Mouse (Mus musculus) stomach, embryonic 15.5 days (tissue): ENCODE measurements around the gene Plod2. TPM values are rescaled to one million over a fixed set of nuclear protein-coding genes. Genes with fewer than 3 reads are reported as not detected.

Experiments used
- ATAC-seq: fragments of 200-750 bp; cut with Nextera tagmentation; 2 replicates; pipeline ENCODE4 v1.8.0; 2017; ENCODE audit warnings: low read depth, moderate number of reproducible peaks, moderate TSS enrichment; ENCODE audit not compliant: insufficient read depth, low FRiP score
- H3K27ac ChIP-seq: fragments of 300-500 bp; sonication (generic); 2 replicates; pipeline ENCODE4 v1.5.1; 2015; ENCODE audit warnings: mild to moderate bottlenecking, inconsistent platforms
- H3K27me3 ChIP-seq: fragments of 300-500 bp; sonication (generic); replicated peaks from 2 replicates; pipeline ENCODE4 v1.6.1; 2015; ENCODE audit warnings: inconsistent platforms
- H3K36me3 ChIP-seq: fragments of 300-500 bp; sonication (generic); 2 replicates; pipeline ENCODE4 v1.6.1; 2015; ENCODE audit warnings: inconsistent platforms
- H3K4me1 ChIP-seq: fragments of 300-500 bp; sonication (generic); 2 replicates; pipeline ENCODE4 v1.6.1; 2015; ENCODE audit warnings: inconsistent platforms
- H3K4me2 ChIP-seq: fragments of 300-500 bp; sonication (generic); 2 replicates; pipeline ENCODE4 v1.6.1; 2015; ENCODE audit warnings: mild to moderate bottlenecking, inconsistent platforms
- H3K4me3 ChIP-seq: fragments of 300-500 bp; sonication (generic); replicated peaks from 2 replicates; pipeline ENCODE4 v1.5.1; 2015; ENCODE audit warnings: inconsistent platforms
- H3K9ac ChIP-seq: fragments of 300-500 bp; sonication (generic); 2 replicates; pipeline ENCODE4 v1.6.1; 2015; ENCODE audit warnings: inconsistent platforms
- H3K9me3 ChIP-seq: fragments of 300-500 bp; sonication (generic); 2 replicates; pipeline ENCODE4 v1.6.1; 2016; ENCODE audit warnings: inconsistent platforms
- WGBS: fragments of 180-500 bp; shearing (Covaris S2); methylation state at CpG from one replicate; pipeline ENCODE4 v1.1.7; 2015; 5-methylcytosine and 5-hydroxymethylcytosine counted together
- polyA plus RNA-seq: library from polyadenylated mRNA; unstranded; fragments of >200 nt; fragmentation: Nextera tagmentation; extraction: Ambion mirVana; gene quantifications from 2 replicates; pipeline ENCODE4 v1.2.1, GENCODE M21; 2015

The Plod2 gene
- polyA plus RNA-seq, 1 experiment from 2014 or later = 39.4 TPM

- H3K36me3 ChIP-seq = no peaks in the 10 kb centered on the region
- WGBS = 51% methylated on average over 8 of the region's 8 CpGs
- no peak for ATAC-seq
Measured at GRCm38 (mm10) chr9:92613206-92613605, 71.2 kb downstream of the Plod2 start.

GRCm38 (mm10) chr9:92616418-92616817, 74.4 kb downstream of the Plod2 start:
- no peak overlapping the region for H3K27ac ChIP-seq
- H3K36me3 ChIP-seq = no peaks in the 10 kb centered on the region
- H3K4me3 ChIP-seq = no peak overlapping the region
- H3K4me1 ChIP-seq = no peaks in the 10 kb centered on the region
- no peaks in the 10 kb centered on the region for H3K27me3 ChIP-seq
- H3K9me3 ChIP-seq = no peaks in the 10 kb centered on the region
- no peak for ATAC-seq
- H3K9ac ChIP-seq = no peak overlapping the region
- WGBS = 89% methylated on average over 2 of the region's 2 CpGs
- no peak overlapping the region for H3K4me2 ChIP-seq

More at GRCm38 (mm10) chr9:92613206-92613605, 71.2 kb downstream of the Plod2 start:
- H3K9me3 ChIP-seq = no peaks in the 10 kb centered on the region
- no peak overlapping the region for H3K4me3 ChIP-seq
- no peak overlapping the region for H3K27ac ChIP-seq
- no peak overlapping the region for H3K4me2 ChIP-seq
- no peak overlapping the region for H3K9ac ChIP-seq
- H3K27me3 ChIP-seq = no peaks in the 10 kb centered on the region
- H3K4me1 ChIP-seq = no peaks in the 10 kb centered on the region

GRCm38 (mm10) chr9:92617376-92617775, 75.4 kb downstream of the Plod2 start:
- H3K27ac ChIP-seq = peak overlapping the region; percentile 61
- H3K4me1 ChIP-seq = no peaks in the 10 kb centered on the region
- H3K9ac ChIP-seq = no peak overlapping the region
- ATAC-seq = no peak; the same call in 1 of the 2 replicates
- no peaks in the 10 kb centered on the region for H3K36me3 ChIP-seq
- WGBS = 29% methylated on average over 2 of the region's 2 CpGs
- no peaks in the 10 kb centered on the region for H3K9me3 ChIP-seq
- H3K4me3 ChIP-seq = no peak overlapping the region
- no peaks in the 10 kb centered on the region for H3K27me3 ChIP-seq
- H3K4me2 ChIP-seq = no peak overlapping the region

DNA sequence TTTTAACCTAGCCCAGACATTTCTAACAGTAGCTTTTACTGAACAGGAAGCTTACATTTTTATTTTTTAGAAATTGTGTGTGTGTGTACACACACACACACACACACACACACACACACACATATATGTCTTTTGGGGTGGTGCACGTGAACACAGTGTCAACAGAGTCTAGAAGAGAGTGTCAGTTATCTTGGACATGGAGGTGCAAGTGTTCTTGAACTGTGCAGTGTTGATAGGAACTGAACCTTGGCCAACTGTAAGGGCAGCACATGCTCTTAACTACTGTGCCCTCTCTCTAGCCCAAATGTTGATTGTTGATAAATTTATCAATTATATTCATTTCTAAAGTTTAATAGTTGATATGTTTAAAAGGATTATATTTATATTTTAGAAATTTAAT, 78.1 kb downstream of the Plod2 start:
- no peak overlapping the region for H3K9ac ChIP-seq
- H3K27me3 ChIP-seq = no peaks in the 10 kb centered on the region
- H3K9me3 ChIP-seq = no peaks in the 10 kb centered on the region
- ATAC-seq = no peak
- WGBS = 81% methylated on average over 1 of the region's 1 CpGs
- H3K4me3 ChIP-seq = no peak overlapping the region
- H3K4me1 ChIP-seq = no peaks in the 10 kb centered on the region
- H3K4me2 ChIP-seq = no peak overlapping the region
- H3K36me3 ChIP-seq = no peaks in the 10 kb centered on the region
- no peak overlapping the region for H3K27ac ChIP-seq

DNA sequence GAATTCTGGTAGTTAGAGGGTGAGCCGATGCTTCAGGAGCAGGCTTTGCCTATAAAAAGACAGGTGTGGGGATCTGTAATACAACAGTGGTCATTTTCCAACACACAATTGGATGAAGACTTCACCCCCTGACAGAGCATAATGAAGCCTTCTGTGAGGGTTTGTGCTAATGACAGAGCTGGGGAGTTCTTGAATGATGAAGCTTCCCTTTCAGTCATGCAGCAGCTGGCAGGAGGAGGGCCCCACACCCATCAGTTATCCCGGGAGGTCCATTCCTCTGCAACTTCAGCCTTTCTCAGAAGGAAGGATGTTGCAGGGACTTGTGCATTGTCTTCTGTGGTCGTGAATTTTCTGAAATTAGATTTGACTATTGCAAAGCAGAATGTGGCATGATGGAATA, 79.2 kb downstream of the Plod2 start:
- H3K27me3 ChIP-seq = no peaks in the 10 kb centered on the region
- no peak overlapping the region for H3K27ac ChIP-seq
- H3K9me3 ChIP-seq = no peaks in the 10 kb centered on the region
- WGBS = 73% methylated on average over 3 of the region's 3 CpGs
- no peak overlapping the region for H3K4me3 ChIP-seq
- H3K4me1 ChIP-seq = no peaks in the 10 kb centered on the region
- no peak overlapping the region for H3K9ac ChIP-seq
- no peak for ATAC-seq
- no peak overlapping the region for H3K4me2 ChIP-seq
- H3K36me3 ChIP-seq = no peaks in the 10 kb centered on the region

DNA sequence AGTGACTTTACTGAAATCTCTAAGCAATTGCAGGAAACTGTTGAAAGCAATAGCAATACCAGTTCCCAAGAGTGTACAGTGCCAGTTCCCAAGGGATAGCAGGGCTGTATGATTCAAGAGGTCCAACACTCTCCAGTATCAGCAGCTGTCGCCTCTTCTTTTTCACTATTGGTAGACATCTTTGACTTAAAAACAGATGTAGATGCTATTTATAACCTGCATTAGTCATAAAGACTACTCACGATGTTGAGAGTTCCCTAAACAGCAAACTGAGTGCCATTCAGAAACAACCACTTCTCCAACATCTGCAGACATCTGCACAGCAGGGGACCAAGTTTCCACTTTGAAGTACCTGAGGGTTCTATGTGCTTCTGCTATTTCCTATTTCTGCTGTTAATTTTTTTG, 79.9 kb downstream of the Plod2 start:
- 47% methylated on average over 2 of the region's 2 CpGs for WGBS
- Histone ChIP-seq H3K4me2 (no peak overlapping the region), H3K27ac (no peak overlapping the region), H3K9ac (no peak overlapping the region), H3K27me3 (no peaks in the 10 kb centered on the region), H3K9me3 (no peaks in the 10 kb centered on the region), H3K36me3 (no peaks in the 10 kb centered on the region), H3K4me3 (no peak overlapping the region), H3K4me1 (no peaks in the 10 kb centered on the region)
- no peak for ATAC-seq

- no peaks in the 10 kb centered on the region for H3K27me3 ChIP-seq
- no peak overlapping the region for H3K9ac ChIP-seq
- no peak overlapping the region for H3K27ac ChIP-seq
- H3K4me2 ChIP-seq = no peak overlapping the region
- no peak overlapping the region for H3K4me3 ChIP-seq
- no peak for ATAC-seq
- no peaks in the 10 kb centered on the region for H3K36me3 ChIP-seq
- H3K4me1 ChIP-seq = no peaks in the 10 kb centered on the region
- WGBS = 75% methylated on average over 3 of the region's 3 CpGs
- no peaks in the 10 kb centered on the region for H3K9me3 ChIP-seq
Measured at GRCm38 (mm10) chr9:92634792-92635191, 92.8 kb downstream of the Plod2 start.

- H3K27ac ChIP-seq = no peak overlapping the region
- H3K9me3 ChIP-seq = no peaks in the 10 kb centered on the region
- no peak for ATAC-seq
- H3K27me3 ChIP-seq = no peaks in the 10 kb centered on the region
- no peak overlapping the region for H3K9ac ChIP-seq
- H3K4me2 ChIP-seq = no peak overlapping the region
- WGBS = 76% methylated on average over 6 of the region's 6 CpGs
- H3K4me1 ChIP-seq = no peaks in the 10 kb centered on the region
- no peaks in the 10 kb centered on the region for H3K36me3 ChIP-seq
- H3K4me3 ChIP-seq = no peak overlapping the region
Measured at GRCm38 (mm10) chr9:92639200-92639897, 97.3 kb downstream of the Plod2 start.

GRCm38 (mm10) chr9:92641717-92642116, 99.7 kb downstream of the Plod2 start:
- Histone ChIP-seq H3K4me3 (no peak overlapping the region), H3K27me3 (no peaks in the 10 kb centered on the region), H3K27ac (no peak overlapping the region), H3K9ac (no peak overlapping the region), H3K4me2 (no peak overlapping the region), H3K9me3 (no peaks in the 10 kb centered on the region), H3K36me3 (no peaks in the 10 kb centered on the region), H3K4me1 (no peaks in the 10 kb centered on the region)
- 40% methylated on average over 1 of the region's 1 CpGs for WGBS
- no peak for ATAC-seq

Other genes with a start within 250 kb of the Plod2 start
- not detected in 2 replicates for gene 1700057G04Rik, start 232.8 kb upstream of the Plod2 start, polyA plus RNA-seq
- 11.5 and 11.7 TPM in 2 replicates for gene Plscr4, start 84.8 kb upstream of the Plod2 start, polyA plus RNA-seq